Mouse (Mus musculus) limb, embryonic 14.5 days (tissue): ENCODE measurements at regions not wholly inside any gene's neighbourhood (a gene's known extent, or its start where the extent isn't known, plus 50 kb on each side); places are given as distances from the start of the nearest gene placed in this dataset.

ENCODE experiments used
- ATAC-seq: fragments of 200-750 bp; cut with Nextera tagmentation; 2 replicates; pipeline ENCODE4 v1.8.0; 2017; ENCODE audit warnings: low read depth, moderate number of reproducible peaks, moderate TSS enrichment; ENCODE audit not compliant: low FRiP score
- DNase-seq: peaks from one replicate; pipeline ENCODE4 v3.0.0-alpha.2; 2015; ENCODE audit warnings: low spot score
- H3K27ac ChIP-seq: fragments of 300-500 bp; sonication (generic); replicated peaks from 2 replicates; pipeline ENCODE4 v1.5.1; 2014; ENCODE audit warnings: low read depth, mild to moderate bottlenecking, low read length, moderate library complexity, mixed read lengths
- H3K27me3 ChIP-seq: fragments of 300-500 bp; sonication (generic); 2 replicates; pipeline ENCODE4 v1.6.1; 2014; ENCODE audit warnings: low read length, mixed read lengths; ENCODE audit not compliant: control insufficient read depth, insufficient read depth
- H3K36me3 ChIP-seq: fragments of 300-500 bp; sonication (generic); 2 replicates; pipeline ENCODE4 v1.6.1; 2014; ENCODE audit warnings: mild to moderate bottlenecking, low read length, moderate library complexity, mixed read lengths; ENCODE audit not compliant: control insufficient read depth, insufficient read depth
- H3K4me1 ChIP-seq: fragments of 300-500 bp; sonication (generic); 2 replicates; pipeline ENCODE4 v1.6.1; 2014; ENCODE audit warnings: antibody characterized with exemption, low read length, mixed read lengths; ENCODE audit not compliant: control insufficient read depth, insufficient read depth
- H3K4me2 ChIP-seq: fragments of 300-500 bp; sonication (generic); replicated peaks from 2 replicates; pipeline ENCODE4 v1.6.1; 2014; ENCODE audit warnings: low read depth, mild to moderate bottlenecking, low read length, moderate library complexity; ENCODE audit not compliant: severe bottlenecking
- H3K4me3 ChIP-seq: fragments of 300-500 bp; sonication (generic); replicated peaks from 2 replicates; pipeline ENCODE4 v1.5.1; 2014; ENCODE audit warnings: low read length
- H3K9ac ChIP-seq: fragments of 300-500 bp; sonication (generic); 2 replicates; pipeline ENCODE4 v1.6.1; 2014; ENCODE audit warnings: mild to moderate bottlenecking, low read depth, low read length, moderate library complexity; ENCODE audit not compliant: severe bottlenecking
- H3K9me3 ChIP-seq: fragments of 300-500 bp; sonication (generic); 2 replicates; pipeline ENCODE4 v1.6.1; 2016; ENCODE audit warnings: low read length; ENCODE audit not compliant: control insufficient read depth
- POLR2A ChIP-seq: fragments of 200-500 bp; IDR thresholded peaks from 2 replicates; pipeline ENCODE4 v1.8.0; 2012; ENCODE audit warnings: inconsistent platforms, mild to moderate bottlenecking, moderate library complexity, borderline replicate concordance; ENCODE audit not compliant: insufficient read depth, insufficient read length; ENCODE audit errors: extremely low read depth
- WGBS: fragments of 180-500 bp; shearing (Covaris S2); extraction: QIAGEN DNeasy Blood & Tissue Kit; methylation state at CpG from one replicate; pipeline ENCODE4 v1.1.7; 2014; 5-methylcytosine and 5-hydroxymethylcytosine counted together

GRCm38 (mm10) chr3:103517376-103518304, 57.4 kb upstream of the Syt6 start:
- ATAC-seq (no peak), DNase-seq (no peak)
- Histone ChIP-seq H3K4me2 (no peak overlapping the region), H3K9ac (no peak overlapping the region), H3K9me3 (no peaks in the 10 kb centered on the region), H3K4me3 (no peak overlapping the region), H3K27me3 (no peaks in the 10 kb centered on the region), H3K36me3 (no peaks in the 10 kb centered on the region), H3K4me1 (no peaks in the 10 kb centered on the region), H3K27ac (no peak overlapping the region)
- no peak for TF ChIP-seq POLR2A
- WGBS: 65% methylated on average over 8 of the region's 8 CpGs

GRCm38 (mm10) chr3:103518624-103519023, 56.4 kb upstream of the Syt6 start:
- Histone ChIP-seq H3K4me2 (no peak overlapping the region), H3K27ac (no peak overlapping the region), H3K36me3 (no peaks in the 10 kb centered on the region), H3K9me3 (no peaks in the 10 kb centered on the region), H3K27me3 (no peaks in the 10 kb centered on the region), H3K9ac (no peak overlapping the region), H3K4me3 (no peak overlapping the region), H3K4me1 (no peaks in the 10 kb centered on the region)
- no peak for ATAC-seq
- TF ChIP-seq POLR2A: no peak
- 67% methylated on average over 2 of the region's 2 CpGs for WGBS
- DNase-seq: peak; percentile 9
